Mouse (Mus musculus): ENCODE results near the gene 4930562C15Rik.

4930562C15Rik gene

GRCm38 (mm10) chr16:4915931-4916330 is 80.7 kb downstream of the 4930562C15Rik start:
- no peak for DNase-seq (ENCODE audit: inconsistent ontology term)

DNA sequence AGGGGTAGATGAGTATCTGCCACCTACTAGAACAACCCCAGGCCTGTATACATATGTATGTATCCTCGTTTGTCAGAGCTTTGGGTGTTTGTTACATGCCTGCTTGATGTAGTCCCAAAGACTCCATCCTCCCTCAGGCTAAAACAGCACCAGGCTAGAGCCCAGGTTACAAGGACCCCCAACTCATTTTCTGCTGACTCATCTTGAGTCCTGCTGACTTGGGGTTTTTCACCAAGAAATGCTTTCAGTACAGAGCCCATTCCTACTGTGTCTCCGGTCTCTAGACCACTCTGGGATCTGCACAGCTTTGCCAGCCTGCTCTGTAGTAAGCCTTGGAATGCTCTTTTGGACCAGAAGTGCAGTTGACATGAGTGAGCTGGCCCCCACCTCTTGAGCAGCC is 81.4 kb downstream of the 4930562C15Rik start:
- no peak for DNase-seq (ENCODE audit: inconsistent ontology term)

Measured in Muller cell, postnatal 12 days (primary cell).